8 mouse cellular contexts compared by ENCODE assay signal in the genomic region with DNA sequence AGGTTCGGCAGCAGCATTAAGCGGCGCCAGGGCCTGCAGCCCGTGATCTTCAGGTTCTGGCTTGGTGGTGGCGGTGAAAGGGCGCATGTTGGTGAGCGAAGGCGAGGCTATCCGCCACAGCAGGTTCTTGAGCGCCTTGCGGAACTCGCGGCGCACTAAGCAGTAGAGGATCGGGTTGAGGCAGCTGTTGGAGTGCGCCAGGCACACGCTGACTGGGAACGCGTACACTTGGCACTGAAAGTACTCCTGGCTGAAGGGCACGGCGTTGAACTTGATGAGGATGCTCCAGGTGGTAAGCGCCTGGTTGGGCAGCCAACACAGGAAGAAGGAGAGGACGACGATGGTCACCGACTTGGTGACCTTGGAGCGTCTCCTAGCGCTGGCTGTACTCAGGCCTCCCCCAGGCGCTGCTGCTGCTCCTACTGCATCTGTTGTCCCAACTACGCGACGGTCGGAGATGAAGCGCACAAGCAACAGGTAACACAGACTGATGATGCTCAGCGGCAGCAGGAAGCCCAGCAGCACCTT. TPM values are rescaled to one million over a fixed set of nuclear protein-coding genes. Genes with fewer than 3 reads are reported as not detected.
DNase-seq lines count a peak whose midpoint lies in the region; ATAC-seq and TF ChIP-seq lines count a peak whose summit lies in the region.

No protein-coding gene starts in this region.

- H3K4me2 ChIP-seq in heart, postnatal 0 days (ENCODE audit: low read depth, low read length) = peak overlapping the region; percentile 63
- H3K4me2 ChIP-seq in forebrain, postnatal 0 days (ENCODE audit: low read depth) = peak overlapping the region; percentile 72
- peak overlapping the region; percentile 44 for H3K4me2 ChIP-seq in midbrain, embryonic 11.5 days

- WGBS in heart, postnatal 0 days = 5% methylated on average over 34 of the region's 34 CpGs
- WGBS in forebrain, postnatal 0 days = 5% methylated on average over 34 of the region's 34 CpGs
- 8% methylated on average over 34 of the region's 34 CpGs for WGBS in midbrain, embryonic 11.5 days

- TF ChIP-seq EP300 in heart, postnatal 0 days (IDR thresholded peaks at IDR 0.05; ENCODE audit: low read depth) = no peak

- no peaks in the 10 kb centered on the region for H3K4me1 ChIP-seq in heart, postnatal 0 days (ENCODE audit: control insufficient read depth, insufficient read depth)
- H3K4me1 ChIP-seq in forebrain, postnatal 0 days (ENCODE audit: insufficient read depth) = peaks cover 6% of the 10 kb centered on the region; the same call in 1 of the 2 replicates
- H3K4me1 ChIP-seq in midbrain, embryonic 11.5 days (ENCODE audit: control insufficient read depth, insufficient read depth, low read length) = peaks cover 17% of the 10 kb centered on the region

- no peaks in the 10 kb centered on the region for H3K9me3 ChIP-seq in heart, postnatal 0 days (replicated peaks; ENCODE audit: control insufficient read depth, low read length)
- H3K9me3 ChIP-seq in forebrain, postnatal 0 days (ENCODE audit: low read length) = no peaks in the 10 kb centered on the region
- no peaks in the 10 kb centered on the region for H3K9me3 ChIP-seq in midbrain, embryonic 11.5 days (ENCODE audit: control insufficient read depth, low read length)

- TF ChIP-seq CTCF in heart, postnatal 0 days (IDR thresholded peaks at IDR 0.05; ENCODE audit: low read depth) = no peak
- no peak for TF ChIP-seq CTCF in forebrain, postnatal 0 days (IDR thresholded peaks at IDR 0.05; ENCODE audit: low read depth)

- ATAC-seq in heart, postnatal 0 days (ENCODE audit: insufficient read depth, low read depth) = no peak
- ATAC-seq in forebrain, postnatal 0 days = peak; percentile 64
- ATAC-seq in midbrain, embryonic 11.5 days (ENCODE audit: low FRiP score) = peak; percentile 17; the same call in 1 of the 2 replicates

- peak overlapping the region; percentile 44 for H3K4me3 ChIP-seq in heart, postnatal 0 days (ENCODE audit: low read depth, low read length)
- H3K4me3 ChIP-seq in forebrain, postnatal 0 days (ENCODE audit: low read depth, low read length) = peak overlapping the region; percentile 42
- peak overlapping the region; percentile 32 for H3K4me3 ChIP-seq in midbrain, embryonic 11.5 days (ENCODE audit: low read depth, low read length)

- H3K9ac ChIP-seq in heart, postnatal 0 days (replicated peaks; ENCODE audit: low read depth, low read length) = no peak overlapping the region
- no peak overlapping the region for H3K9ac ChIP-seq in forebrain, postnatal 0 days
- no peak overlapping the region for H3K9ac ChIP-seq in midbrain, embryonic 11.5 days (ENCODE audit: low read length)

- no peaks in the 10 kb centered on the region for H3K36me3 ChIP-seq in heart, postnatal 0 days (replicated peaks; ENCODE audit: control insufficient read depth, insufficient read depth, low read length)
- H3K36me3 ChIP-seq in forebrain, postnatal 0 days (ENCODE audit: insufficient read depth) = no peaks in the 10 kb centered on the region
- no peaks in the 10 kb centered on the region for H3K36me3 ChIP-seq in midbrain, embryonic 11.5 days (ENCODE audit: control insufficient read depth, insufficient read depth, low read length)

- no peak overlapping the region for H3K27ac ChIP-seq in heart, postnatal 0 days (ENCODE audit: low read depth)
- no peak overlapping the region for H3K27ac ChIP-seq in forebrain, postnatal 0 days (ENCODE audit: low read depth, low read length)
- H3K27ac ChIP-seq in midbrain, embryonic 11.5 days (ENCODE audit: low read depth, low read length) = no peak overlapping the region

- peaks cover 50% of the 10 kb centered on the region for H3K27me3 ChIP-seq in heart, postnatal 0 days (ENCODE audit: control insufficient read depth, insufficient read depth, low read length)
- H3K27me3 ChIP-seq in forebrain, postnatal 0 days (ENCODE audit: insufficient read depth, low read length) = peaks cover 38% of the 10 kb centered on the region
- peaks cover 44% of the 10 kb centered on the region for H3K27me3 ChIP-seq in midbrain, embryonic 11.5 days (ENCODE audit: control insufficient read depth, insufficient read depth, low read length)

- intact Hi-C loops in heart, postnatal 36 days (cut with DNase I) = no loop called here

- DNase-seq in heart, postnatal 0 days (ENCODE audit: low spot score) = no peak
- DNase-seq in heart, postnatal 36 days = no peak
- DNase-seq in ZHBTc4 (ENCODE audit: low read depth, low spot score) = peak; percentile 57
- peak; percentile 39 for DNase-seq in forebrain, postnatal 0 days
- peak; percentile 92 for DNase-seq in midbrain, embryonic 11.5 days (ENCODE audit: low spot score, missing footprints)
- DNase-seq in adrenal gland, postnatal 14 days = no peak
- DNase-seq in thymus, postnatal 0 days (ENCODE audit: low spot score) = no peak
- DNase-seq in left cerebral cortex, adult 9 months (ENCODE audit: low spot score in 2 of 2) = no peak

RNA-seq across cellular contexts. Expression of a gene that starts 1.8 kb away (rescaled TPM):
- 1.8 TPM in 1 of 2 replicates, not detected in the other for total RNA-seq in heart, postnatal 0 days (2014; rRNA removed; ENCODE audit: low replicate concordance)
- 0.05 and 0.07 TPM in 2 replicates for polyA plus RNA-seq in heart, postnatal 0 days (2015; fragmentation: Nextera tagmentation; extraction: Ambion mirVana)
- under 1 TPM in 1 of 2 experiments, not detected in 1; 0.08 TPM for total RNA-seq in heart, postnatal 36 days (2021)
- 3.8 and 5.3 TPM in 2 replicates for total RNA-seq in forebrain, postnatal 0 days (2014; rRNA removed)
- 1.4 and 3.7 TPM in 2 replicates for polyA plus RNA-seq in forebrain, postnatal 0 days (2015; fragmentation: Nextera tagmentation; extraction: Ambion mirVana)
- 1.0 and 1.4 TPM in 2 replicates for polyA plus RNA-seq in midbrain, embryonic 11.5 days (2014; fragmentation: Nextera tagmentation; extraction: Ambion mirVana)
- not detected in 2 replicates for total RNA-seq in adrenal gland, postnatal 14 days (2021)
- polyA plus RNA-seq in thymus, postnatal 0 days (2015; fragmentation: Nextera tagmentation; extraction: Ambion mirVana) = 0.03 and 0.04 TPM in 2 replicates

RNA-seq across cellular contexts. Expression of a gene that starts 28.6 kb away (rescaled TPM):
- 5.4 and 6.4 TPM in 2 replicates for total RNA-seq in heart, postnatal 0 days (2014; rRNA removed; ENCODE audit: low replicate concordance)
- polyA plus RNA-seq in heart, postnatal 0 days (2015; fragmentation: Nextera tagmentation; extraction: Ambion mirVana) = 1.1 and 1.2 TPM in 2 replicates
- total RNA-seq in heart, postnatal 36 days (2021) = 1 to 10 TPM; 3.4 to 5.0 TPM
- total RNA-seq in forebrain, postnatal 0 days (2014; rRNA removed) = 4.0 and 5.4 TPM in 2 replicates
- 0.34 and 0.58 TPM in 2 replicates for polyA plus RNA-seq in forebrain, postnatal 0 days (2015; fragmentation: Nextera tagmentation; extraction: Ambion mirVana)
- 2.3 and 2.9 TPM in 2 replicates for polyA plus RNA-seq in midbrain, embryonic 11.5 days (2014; fragmentation: Nextera tagmentation; extraction: Ambion mirVana)
- 16.4 and 16.6 TPM in 2 replicates for total RNA-seq in adrenal gland, postnatal 14 days (2021)
- 0.39 and 0.48 TPM in 2 replicates for polyA plus RNA-seq in thymus, postnatal 0 days (2015; fragmentation: Nextera tagmentation; extraction: Ambion mirVana)

RNA-seq across cellular contexts. Expression of a gene that starts 35.5 kb away (rescaled TPM):
- total RNA-seq in heart, postnatal 0 days (2014; rRNA removed; ENCODE audit: low replicate concordance) = not detected in 2 replicates
- 0.12 and 0.18 TPM in 2 replicates for polyA plus RNA-seq in heart, postnatal 0 days (2015; fragmentation: Nextera tagmentation; extraction: Ambion mirVana)
- not detected for total RNA-seq in heart, postnatal 36 days (2021)
- 0.15 TPM in 1 of 2 replicates, not detected in the other for total RNA-seq in forebrain, postnatal 0 days (2014; rRNA removed)
- polyA plus RNA-seq in forebrain, postnatal 0 days (2015; fragmentation: Nextera tagmentation; extraction: Ambion mirVana) = 0.10 TPM in 1 of 2 replicates, not detected in the other
- polyA plus RNA-seq in midbrain, embryonic 11.5 days (2014; fragmentation: Nextera tagmentation; extraction: Ambion mirVana) = 0.08 and 0.22 TPM in 2 replicates
- not detected in 2 replicates for total RNA-seq in adrenal gland, postnatal 14 days (2021)
- polyA plus RNA-seq in thymus, postnatal 0 days (2015; fragmentation: Nextera tagmentation; extraction: Ambion mirVana) = 0.05 and 0.13 TPM in 2 replicates

RNA-seq across cellular contexts. Expression of a gene that starts 54.5 kb away (rescaled TPM):
- total RNA-seq in heart, postnatal 0 days (2014; rRNA removed; ENCODE audit: low replicate concordance) = 11.2 and 25.5 TPM in 2 replicates
- 24.7 and 25.8 TPM in 2 replicates for polyA plus RNA-seq in heart, postnatal 0 days (2015; fragmentation: Nextera tagmentation; extraction: Ambion mirVana)
- total RNA-seq in heart, postnatal 36 days (2021) = 10 to 100 TPM; 27.9 to 29.4 TPM
- total RNA-seq in forebrain, postnatal 0 days (2014; rRNA removed) = 7.7 and 10.6 TPM in 2 replicates
- 7.7 and 10.3 TPM in 2 replicates for polyA plus RNA-seq in forebrain, postnatal 0 days (2015; fragmentation: Nextera tagmentation; extraction: Ambion mirVana)
- 10.1 and 11.9 TPM in 2 replicates for polyA plus RNA-seq in midbrain, embryonic 11.5 days (2014; fragmentation: Nextera tagmentation; extraction: Ambion mirVana)
- total RNA-seq in adrenal gland, postnatal 14 days (2021) = 33.4 and 37.0 TPM in 2 replicates
- 8.1 and 8.8 TPM in 2 replicates for polyA plus RNA-seq in thymus, postnatal 0 days (2015; fragmentation: Nextera tagmentation; extraction: Ambion mirVana)

Comparison
In these comparisons a context has a peak if more than half of its experiments do, and no peak if none do; other contexts are left out.
1. DNase-seq: peak in ZHBTc4 (single experiment), forebrain, postnatal 0 days (single experiment) and midbrain, embryonic 11.5 days (single experiment); none in heart, postnatal 0 days (single experiment), heart, postnatal 36 days (0 of 2), adrenal gland, postnatal 14 days (single experiment), thymus, postnatal 0 days (single experiment) and left cerebral cortex, adult 9 months (0 of 2).
2. Peak in every context shown above with its lines, with median percentiles within 50 percentile points of each other: H3K4me2 ChIP-seq and H3K4me3 ChIP-seq.